In the genomic region with DNA sequence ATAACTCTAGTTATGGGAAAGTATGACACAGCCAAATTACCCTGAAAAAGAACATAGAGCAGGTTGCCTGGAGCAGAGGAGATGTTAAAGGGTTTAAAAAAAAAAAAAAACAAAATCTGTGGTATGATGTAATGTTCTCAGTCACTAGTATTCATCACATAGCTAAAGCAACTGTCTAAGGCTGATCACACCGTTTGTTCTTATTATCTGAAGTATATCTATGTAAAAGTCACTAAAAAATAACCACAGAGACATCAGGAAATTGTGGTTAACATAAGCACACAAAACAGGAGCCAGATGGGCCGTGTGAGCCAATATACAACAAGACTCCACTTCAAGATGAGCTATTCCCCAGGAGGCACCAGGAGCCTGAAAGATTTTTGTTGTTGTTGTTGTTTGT, we compare ENCODE assay signal across 21 mouse cellular contexts. TPM values are rescaled to one million over a fixed set of nuclear protein-coding genes. Genes with fewer than 3 reads are reported as not detected.
A peak's percentile ranks its signal among the peaks of the same experiment; 100 is the strongest.
DNase-seq lines count a peak whose midpoint lies in the region; ATAC-seq and TF ChIP-seq lines count a peak whose summit lies in the region.
"Had no signal": no experiment of that assay in that cellular context is flagged by ENCODE, and none has a peak within 500 bp of the region (broad histone marks: within the 10 kb centered on the region; RNA-seq: fewer than 3 reads in every experiment).

No protein-coding gene starts in this region.

- H3K9me3 ChIP-seq in embryonic facial prominence, embryonic 15.5 days (replicated peaks), result no peaks in the 10 kb centered on the region
- no peaks in the 10 kb centered on the region for H3K9me3 ChIP-seq in embryonic facial prominence, embryonic 10.5 days
- H3K9me3 ChIP-seq: limb, embryonic 13.5 days; liver, embryonic 15.5 days; neural tube, embryonic 12.5 days; stomach, embryonic 15.5 days had no signal

- H3K9ac ChIP-seq in embryonic facial prominence, embryonic 15.5 days, result no peak overlapping the region
- H3K9ac ChIP-seq: limb, embryonic 13.5 days; liver, embryonic 15.5 days; neural tube, embryonic 12.5 days; stomach, embryonic 15.5 days had no signal

- TF ChIP-seq POLR2A in bone marrow, adult 2 months (IDR thresholded peaks at IDR 0.05; ENCODE audit: borderline replicate concordance, control insufficient read depth, low read depth, low read length), result no peak

- no peak for DNase-seq in embryonic facial prominence, embryonic 10.5 days (ENCODE audit: low spot score)
- DNase-seq in CD4-positive, CD25-positive, alpha-beta regulatory T cell, adult 2 months (ENCODE audit: low read depth, low spot score), result peak; percentile 85
- no peak for DNase-seq in frontal cortex, postnatal 14 days (ENCODE audit: low spot score in 2 of 2)
- DNase-seq in gastrocnemius, postnatal 10 days, result no peak
- DNase-seq in cerebellum, postnatal 36 days, result no peak
- DNase-seq: adrenal gland, postnatal 25 days; gastrocnemius, adult 2 months; heart, postnatal 14 days; kidney, adult 9 months; lung, postnatal 10 days; midbrain, embryonic 14.5 days had no signal

- no peak for TF ChIP-seq CTCF in bone marrow, adult 2 months (IDR thresholded peaks at IDR 0.05; ENCODE audit: control insufficient read depth, insufficient read depth, low read length)

- peaks cover 26% of the 10 kb centered on the region for H3K4me1 ChIP-seq in embryonic facial prominence, embryonic 15.5 days
- H3K4me1 ChIP-seq in embryonic facial prominence, embryonic 10.5 days, result peaks cover 25% of the 10 kb centered on the region
- peaks cover 4% of the 10 kb centered on the region for H3K4me1 ChIP-seq in bone marrow, adult 2 months (ENCODE audit: control insufficient read depth, insufficient read depth, low read length)

- no peaks in the 10 kb centered on the region for H3K36me3 ChIP-seq in embryonic facial prominence, embryonic 15.5 days
- H3K36me3 ChIP-seq in embryonic facial prominence, embryonic 10.5 days (replicated peaks), result peaks cover 11% of the 10 kb centered on the region
- H3K36me3 ChIP-seq: limb, embryonic 13.5 days; liver, embryonic 15.5 days; neural tube, embryonic 12.5 days; stomach, embryonic 15.5 days had no signal

- H3K4me3 ChIP-seq in embryonic facial prominence, embryonic 15.5 days (replicated peaks), result no peak overlapping the region
- H3K4me3 ChIP-seq in embryonic facial prominence, embryonic 10.5 days, result no peak overlapping the region
- no peak overlapping the region for H3K4me3 ChIP-seq in bone marrow, adult 2 months (replicated peaks; ENCODE audit: control insufficient read depth, low read depth, low read length)
- H3K4me3 ChIP-seq: gastrocnemius, adult 2 months; left cerebral cortex, adult 2 months; limb, embryonic 13.5 days; liver, embryonic 15.5 days; neural tube, embryonic 12.5 days; stomach, embryonic 15.5 days had no signal

- H3K27me3 ChIP-seq in embryonic facial prominence, embryonic 15.5 days, result no peaks in the 10 kb centered on the region
- no peaks in the 10 kb centered on the region for H3K27me3 ChIP-seq in embryonic facial prominence, embryonic 10.5 days (replicated peaks; ENCODE audit: low read depth, poor library complexity, severe bottlenecking)
- H3K27me3 ChIP-seq: limb, embryonic 13.5 days; liver, embryonic 15.5 days; neural tube, embryonic 12.5 days; stomach, embryonic 15.5 days had no signal

- 40% methylated on average over 2 of the region's 2 CpGs for WGBS in embryonic facial prominence, embryonic 15.5 days
- WGBS in embryonic facial prominence, embryonic 10.5 days, result 84% methylated on average over 2 of the region's 2 CpGs
- 1% methylated on average over 2 of the region's 2 CpGs for WGBS in bone marrow, adult 2 months

- no peak overlapping the region for H3K4me2 ChIP-seq in embryonic facial prominence, embryonic 15.5 days (replicated peaks)
- H3K4me2 ChIP-seq: limb, embryonic 13.5 days; liver, embryonic 15.5 days; neural tube, embryonic 12.5 days; stomach, embryonic 15.5 days had no signal

- no peak for ATAC-seq in embryonic facial prominence, embryonic 15.5 days (ENCODE audit: insufficient number of reproducible peaks, low FRiP score, low TSS enrichment, low read depth)
- peak; percentile 63 for ATAC-seq in megakaryocyte progenitor cell, adult 5-6 weeks (replicated peaks; ENCODE audit: poor library complexity)
- ATAC-seq: forebrain, embryonic 14.5 days; hindbrain, postnatal 0 days had no signal

- 0 out of 2 replicates have a peak overlapping the region, but pooled peaks have one; percentile 22 for H3K27ac ChIP-seq in embryonic facial prominence, embryonic 15.5 days (replicated peaks)
- H3K27ac ChIP-seq in embryonic facial prominence, embryonic 10.5 days (replicated peaks), result no peak overlapping the region
- H3K27ac ChIP-seq in bone marrow, adult 2 months (ENCODE audit: control insufficient read depth, insufficient read depth, low read depth, low read length, poor library complexity), result 0 out of 2 replicates have a peak overlapping the region, but pooled peaks have one; percentile 43
- H3K27ac ChIP-seq: gastrocnemius, adult 2 months; hindbrain, postnatal 0 days; left cerebral cortex, adult 2 months; limb, embryonic 13.5 days; liver, embryonic 15.5 days; neural tube, embryonic 12.5 days; stomach, embryonic 15.5 days had no signal

RNA-seq across cellular contexts. Expression of a gene that starts 41.8 kb away (rescaled TPM):
- 56.3 and 69.1 TPM in 2 replicates for polyA plus RNA-seq in embryonic facial prominence, embryonic 15.5 days (2015; fragmentation: Nextera tagmentation; extraction: Ambion mirVana)
- 41.2 and 49.2 TPM in 2 replicates for polyA plus RNA-seq in embryonic facial prominence, embryonic 10.5 days (2016; fragmentation: Nextera tagmentation; extraction: Ambion mirVana)
- polyA plus RNA-seq in bone marrow, adult 2 months (2011; ENCODE audit: insufficient read depth, insufficient read length, low replicate concordance, missing spikeins), result 38.1 and 78.7 TPM in 2 replicates
- total RNA-seq in megakaryocyte progenitor cell, adult 5-6 weeks (2015), result 76.4 and 79.6 TPM in 2 replicates
- 69.2 and 72.6 TPM in 2 replicates for total RNA-seq in megakaryocyte progenitor cell, adult 5-6 weeks (2017)
- 10 to 100 TPM; 52.0 to 65.8 TPM for total RNA-seq in gastrocnemius, postnatal 10 days (2021)
